21 mouse cellular contexts compared by ENCODE assay signal in the genomic region with DNA sequence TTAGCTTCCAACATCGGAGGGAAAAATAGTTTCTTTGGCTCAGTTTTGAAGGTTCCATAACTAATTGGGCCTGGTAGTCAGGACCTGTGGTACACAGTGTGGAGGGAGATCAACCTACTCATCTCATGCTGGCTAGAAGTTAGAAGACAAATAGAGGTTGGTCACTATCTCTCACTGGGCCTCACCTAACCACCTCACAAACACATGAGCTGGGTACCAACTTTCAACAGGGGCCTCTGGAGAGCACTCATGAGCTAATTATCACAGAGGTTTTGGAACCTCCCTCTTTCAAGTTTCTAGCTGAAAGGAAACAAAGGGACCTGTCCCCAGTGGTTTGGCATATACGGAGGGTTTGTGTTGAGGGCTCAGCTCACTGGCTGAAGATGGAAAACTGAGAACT. TPM values are rescaled to one million over a fixed set of nuclear protein-coding genes. Genes with fewer than 3 reads are reported as not detected.
A peak's percentile ranks its signal among the peaks of the same experiment; 100 is the strongest.
DNase-seq lines count a peak whose midpoint lies in the region; ATAC-seq lines count a peak whose summit lies in the region.
"Had no signal": no experiment of that assay in that cellular context is flagged by ENCODE, and none has a peak within 500 bp of the region (broad histone marks: within the 10 kb centered on the region; RNA-seq: fewer than 3 reads in every experiment).

No protein-coding gene starts in this region.

- no peaks in the 10 kb centered on the region for H3K9me3 ChIP-seq in embryonic facial prominence, embryonic 14.5 days (ENCODE audit: control insufficient read depth, low read length)
- no peaks in the 10 kb centered on the region for H3K9me3 ChIP-seq in liver, embryonic 13.5 days (replicated peaks)
- H3K9me3 ChIP-seq: heart, embryonic 13.5 days; hindbrain, embryonic 13.5 days; limb, embryonic 15.5 days; megakaryocyte, embryonic 14.5 days; midbrain, embryonic 15.5 days had no signal

- DNase-seq in spleen, adult 12 weeks (ENCODE audit: low spot score), result peak; percentile 4
- no peak for DNase-seq in spleen, postnatal 4 days (ENCODE audit: low spot score in 2 of 2)
- peak; percentile 39 for DNase-seq in embryonic facial prominence, embryonic 14.5 days (ENCODE audit: low spot score)
- peak; percentile 36 for DNase-seq in liver, embryonic 13.5 days
- DNase-seq in embryo, embryonic 10 days (ENCODE audit: low spot score), result no peak
- no peak for DNase-seq in urinary bladder, adult 2 months (ENCODE audit: low spot score)
- no peak for DNase-seq in thymus, postnatal 36 days
- DNase-seq: adrenal gland, postnatal 25 days; cerebellum, postnatal 10 days; embryo, embryonic 11 days; gastrocnemius, adult 2 months; kidney, adult 2 months; kidney, postnatal 10 days had no signal

- H3K27ac ChIP-seq in embryonic facial prominence, embryonic 14.5 days (replicated peaks; ENCODE audit: low read depth, low read length), result no peak overlapping the region
- peak overlapping the region; percentile 97 for H3K27ac ChIP-seq in liver, embryonic 13.5 days
- H3K27ac ChIP-seq: gastrocnemius, adult 2 months; heart, embryonic 13.5 days; hindbrain, embryonic 13.5 days; limb, embryonic 15.5 days; midbrain, embryonic 15.5 days had no signal

- H3K4me3 ChIP-seq in embryonic facial prominence, embryonic 14.5 days (ENCODE audit: low read depth, low read length), result no peak overlapping the region
- H3K4me3 ChIP-seq in liver, embryonic 13.5 days (replicated peaks), result peak overlapping the region; percentile 24
- H3K4me3 ChIP-seq: gastrocnemius, adult 2 months; heart, embryonic 13.5 days; hindbrain, embryonic 13.5 days; limb, embryonic 15.5 days; megakaryocyte, embryonic 14.5 days; midbrain, embryonic 15.5 days; myocyte had no signal

- H3K36me3 ChIP-seq in embryonic facial prominence, embryonic 14.5 days (ENCODE audit: control insufficient read depth, insufficient read depth, low read length), result no peaks in the 10 kb centered on the region
- H3K36me3 ChIP-seq in liver, embryonic 13.5 days, result no peaks in the 10 kb centered on the region
- H3K36me3 ChIP-seq: heart, embryonic 13.5 days; hindbrain, embryonic 13.5 days; limb, embryonic 15.5 days; midbrain, embryonic 15.5 days had no signal

- WGBS in embryonic facial prominence, embryonic 14.5 days, result 61% methylated on average over 2 of the region's 2 CpGs
- WGBS in liver, embryonic 13.5 days (ENCODE audit: insufficient replicate concordance), result 66% methylated on average over 2 of the region's 2 CpGs

- ATAC-seq in embryonic facial prominence, embryonic 14.5 days (ENCODE audit: low read depth), result peak; percentile 50; the same call in 1 of the 2 replicates
- ATAC-seq in liver, embryonic 13.5 days (ENCODE audit: low read depth), result peak; percentile 75
- ATAC-seq: inflammation-experienced regulatory T-cells, adult 6 months; lung, postnatal 0 days; midbrain, embryonic 15.5 days had no signal

- no peak overlapping the region for H3K9ac ChIP-seq in embryonic facial prominence, embryonic 14.5 days (ENCODE audit: low read depth, low read length)
- H3K9ac ChIP-seq in liver, embryonic 13.5 days, result peak overlapping the region; percentile 61
- H3K9ac ChIP-seq: heart, embryonic 13.5 days; hindbrain, embryonic 13.5 days; limb, embryonic 15.5 days; midbrain, embryonic 15.5 days had no signal

- H3K4me2 ChIP-seq in embryonic facial prominence, embryonic 14.5 days (ENCODE audit: low read depth, low read length), result no peak overlapping the region
- peak overlapping the region; percentile 57 for H3K4me2 ChIP-seq in liver, embryonic 13.5 days
- H3K4me2 ChIP-seq: heart, embryonic 13.5 days; hindbrain, embryonic 13.5 days; limb, embryonic 15.5 days; midbrain, embryonic 15.5 days had no signal

- no peaks in the 10 kb centered on the region for H3K27me3 ChIP-seq in embryonic facial prominence, embryonic 14.5 days (replicated peaks; ENCODE audit: control insufficient read depth, insufficient read depth, low read length)
- H3K27me3 ChIP-seq in liver, embryonic 13.5 days, result no peaks in the 10 kb centered on the region
- H3K27me3 ChIP-seq: heart, embryonic 13.5 days; hindbrain, embryonic 13.5 days; limb, embryonic 15.5 days; megakaryocyte, embryonic 14.5 days; midbrain, embryonic 15.5 days had no signal

- no peaks in the 10 kb centered on the region for H3K4me1 ChIP-seq in embryonic facial prominence, embryonic 14.5 days (ENCODE audit: control insufficient read depth, insufficient read depth, low read length)
- peaks cover 58% of the 10 kb centered on the region for H3K4me1 ChIP-seq in liver, embryonic 13.5 days (replicated peaks)
- H3K4me1 ChIP-seq: limb, embryonic 15.5 days had no signal

RNA-seq across cellular contexts. Expression of a gene that starts 59.7 kb away (rescaled TPM):
- polyA plus RNA-seq in embryonic facial prominence, embryonic 14.5 days (2014; fragmentation: Nextera tagmentation; extraction: Ambion mirVana), result 32.5 and 37.8 TPM in 2 replicates
- 27.4 and 31.4 TPM in 2 replicates for polyA plus RNA-seq in liver, embryonic 13.5 days (2015; fragmentation: Nextera tagmentation; extraction: Ambion mirVana)
- polyA plus RNA-seq in urinary bladder, adult 2 months (2012; rRNA removed), result 32.8 and 34.8 TPM in 2 replicates

RNA-seq across cellular contexts. Expression of a gene that starts 59.8 kb away (rescaled TPM):
- polyA plus RNA-seq in embryonic facial prominence, embryonic 14.5 days (2014; fragmentation: Nextera tagmentation; extraction: Ambion mirVana), result 22.7 and 24.8 TPM in 2 replicates
- 27.1 and 27.8 TPM in 2 replicates for polyA plus RNA-seq in liver, embryonic 13.5 days (2015; fragmentation: Nextera tagmentation; extraction: Ambion mirVana)
- polyA plus RNA-seq in urinary bladder, adult 2 months (2012; rRNA removed), result 6.5 and 7.2 TPM in 2 replicates

Comparison
In these comparisons a context has a peak if more than half of its experiments do, and no peak if none do; other contexts are left out.
1. DNase-seq: peak in spleen, adult 12 weeks (single experiment), embryonic facial prominence, embryonic 14.5 days (single experiment) and liver, embryonic 13.5 days (single experiment); none in spleen, postnatal 4 days (0 of 2), embryo, embryonic 10 days (single experiment), urinary bladder, adult 2 months (single experiment) and thymus, postnatal 36 days (0 of 2).